Mouse (Mus musculus): ENCODE results near the gene Lrriq4. TPM values are rescaled to one million over a fixed set of nuclear protein-coding genes. Genes with fewer than 3 reads are reported as not detected.
"Not testable (repeated sequence)": the region's sequence is repeated elsewhere in the genome, so short reads cannot be mapped to it uniquely, and the experiment has no call there.

Lrriq4 gene
- polyA plus RNA-seq, 1 experiment from 2014 or later: 0.15 TPM

GRCm38 (mm10) chr3:30683190-30683589, 38.9 kb downstream of the Lrriq4 start:
- no peaks in the 10 kb centered on the region for H3K9me3 ChIP-seq (replicated peaks)
- 17% methylated on average over 6 of the region's 6 CpGs for WGBS

GRCm38 (mm10) chr3:30687216-30687615, 42.9 kb downstream of the Lrriq4 start:
- WGBS: 57% methylated on average over 3 of the region's 3 CpGs
- no peaks in the 10 kb centered on the region for H3K36me3 ChIP-seq

More at GRCm38 (mm10) chr3:30683190-30683589, 38.9 kb downstream of the Lrriq4 start:
- Histone ChIP-seq H3K27ac (ENCODE audit: poor library complexity, severe bottlenecking) (no peak overlapping the region), H3K36me3 (no peaks in the 10 kb centered on the region), H3K4me1 (replicated peaks) (peaks cover 8% of the 10 kb centered on the region; the same call in 1 of the 2 replicates), H3K4me3 (no peak overlapping the region), H3K4me2 (no peak overlapping the region), H3K9ac (no peak overlapping the region), H3K27me3 (replicated peaks) (no peaks in the 10 kb centered on the region)
- ATAC-seq (ENCODE audit: insufficient number of reproducible peaks, low FRiP score): no peak

GRCm38 (mm10) chr3:30690976-30691375, 46.7 kb downstream of the Lrriq4 start:
- H3K4me1 ChIP-seq (replicated peaks): peaks cover 5% of the 10 kb centered on the region; the same call in 1 of the 2 replicates
- H3K9ac ChIP-seq: no peak overlapping the region
- no peak overlapping the region for H3K27ac ChIP-seq (ENCODE audit: poor library complexity, severe bottlenecking)
- no peaks in the 10 kb centered on the region for H3K27me3 ChIP-seq (replicated peaks)
- H3K36me3 ChIP-seq: no peaks in the 10 kb centered on the region
- H3K4me3 ChIP-seq: no peak overlapping the region
- H3K9me3 ChIP-seq (replicated peaks): no peaks in the 10 kb centered on the region
- WGBS: 23% methylated on average over 7 of the region's 7 CpGs
- ATAC-seq (ENCODE audit: insufficient number of reproducible peaks, low FRiP score): no peak
- H3K4me2 ChIP-seq: no peak overlapping the region

More at GRCm38 (mm10) chr3:30687216-30687615, 42.9 kb downstream of the Lrriq4 start:
- no peak overlapping the region for H3K27ac ChIP-seq (ENCODE audit: poor library complexity, severe bottlenecking)
- no peak overlapping the region for H3K4me3 ChIP-seq
- no peaks in the 10 kb centered on the region for H3K27me3 ChIP-seq (replicated peaks)
- no peaks in the 10 kb centered on the region for H3K9me3 ChIP-seq (replicated peaks)
- H3K9ac ChIP-seq: no peak overlapping the region
- no peak overlapping the region for H3K4me2 ChIP-seq
- ATAC-seq (ENCODE audit: insufficient number of reproducible peaks, low FRiP score): no peak
- H3K4me1 ChIP-seq (replicated peaks): peaks cover 8% of the 10 kb centered on the region; the same call in 1 of the 2 replicates

GRCm38 (mm10) chr3:30695661-30696060, 51.4 kb downstream of the Lrriq4 start:
- no peak for ATAC-seq (ENCODE audit: insufficient number of reproducible peaks, low FRiP score)
- WGBS: 93% methylated on average over 2 of the region's 2 CpGs
- Histone ChIP-seq H3K27me3 (replicated peaks) (no peaks in the 10 kb centered on the region), H3K4me1 (replicated peaks) (no peaks in the 10 kb centered on the region), H3K4me2 (no peak overlapping the region), H3K36me3 (no peaks in the 10 kb centered on the region), H3K4me3 (no peak overlapping the region), H3K27ac (ENCODE audit: poor library complexity, severe bottlenecking) (no peak overlapping the region), H3K9me3 (replicated peaks) (no peaks in the 10 kb centered on the region), H3K9ac (no peak overlapping the region)

GRCm38 (mm10) chr3:30696346-30696745, 52.0 kb downstream of the Lrriq4 start:
- Histone ChIP-seq H3K27ac (ENCODE audit: poor library complexity, severe bottlenecking) (no peak overlapping the region), H3K9me3 (replicated peaks) (no peaks in the 10 kb centered on the region), H3K27me3 (replicated peaks) (no peaks in the 10 kb centered on the region), H3K4me3 (no peak overlapping the region), H3K9ac (no peak overlapping the region), H3K36me3 (no peaks in the 10 kb centered on the region), H3K4me2 (no peak overlapping the region), H3K4me1 (replicated peaks) (no peaks in the 10 kb centered on the region)
- ATAC-seq (ENCODE audit: insufficient number of reproducible peaks, low FRiP score): no peak
- WGBS: 13% methylated on average over 2 of the region's 2 CpGs

GRCm38 (mm10) chr3:30697891-30698290, 53.6 kb downstream of the Lrriq4 start:
- no peaks in the 10 kb centered on the region for H3K4me1 ChIP-seq (replicated peaks)
- H3K4me3 ChIP-seq: no peak overlapping the region
- no peak for ATAC-seq (ENCODE audit: insufficient number of reproducible peaks, low FRiP score)
- H3K36me3 ChIP-seq: no peaks in the 10 kb centered on the region
- H3K27ac ChIP-seq (ENCODE audit: poor library complexity, severe bottlenecking): no peak overlapping the region
- H3K4me2 ChIP-seq: no peak overlapping the region
- H3K9ac ChIP-seq: no peak overlapping the region
- no peaks in the 10 kb centered on the region for H3K9me3 ChIP-seq (replicated peaks)
- WGBS: 62% methylated on average over 4 of the region's 4 CpGs
- H3K27me3 ChIP-seq (replicated peaks): no peaks in the 10 kb centered on the region

GRCm38 (mm10) chr3:30699711-30700505, 55.6 kb downstream of the Lrriq4 start, which contains the start of gene Lrrc31:
TSS of gene Lrrc31 (minus strand) at chr3:30699843.
- WGBS: 73% methylated on average over 6 of the region's 6 CpGs

GRCm38 (mm10) chr3:30705977-30706376, 61.7 kb downstream of the Lrriq4 start:
- Histone ChIP-seq H3K9me3 (replicated peaks) (no peaks in the 10 kb centered on the region), H3K27me3 (replicated peaks) (peaks cover 10% of the 10 kb centered on the region; the same call in 1 of the 2 replicates), H3K4me2 (no peak overlapping the region), H3K36me3 (no peaks in the 10 kb centered on the region), H3K4me3 (no peak overlapping the region), H3K4me1 (replicated peaks) (no peaks in the 10 kb centered on the region), H3K9ac (no peak overlapping the region), H3K27ac (ENCODE audit: poor library complexity, severe bottlenecking) (no peak overlapping the region)
- 76% methylated on average over 3 of the region's 3 CpGs for WGBS
- no peak for ATAC-seq (ENCODE audit: insufficient number of reproducible peaks, low FRiP score)

More at GRCm38 (mm10) chr3:30699711-30700505, 55.6 kb downstream of the Lrriq4 start, which contains the start of gene Lrrc31:
- not testable (repeated sequence) for H3K36me3 ChIP-seq; H3K27me3 ChIP-seq (replicated peaks); ATAC-seq (ENCODE audit: insufficient number of reproducible peaks, low FRiP score); H3K4me2 ChIP-seq; H3K4me1 ChIP-seq (replicated peaks); H3K9me3 ChIP-seq (replicated peaks); H3K4me3 ChIP-seq; H3K9ac ChIP-seq; H3K27ac ChIP-seq (ENCODE audit: poor library complexity, severe bottlenecking)

- no peak overlapping the region for H3K4me2 ChIP-seq
- no peak for ATAC-seq (ENCODE audit: insufficient number of reproducible peaks, low FRiP score)
- H3K9ac ChIP-seq: no peak overlapping the region
- peaks cover 10% of the 10 kb centered on the region; the same call in 1 of the 2 replicates for H3K27me3 ChIP-seq (replicated peaks)
- no peaks in the 10 kb centered on the region for H3K9me3 ChIP-seq (replicated peaks)
- H3K4me1 ChIP-seq (replicated peaks): no peaks in the 10 kb centered on the region
- H3K36me3 ChIP-seq: no peaks in the 10 kb centered on the region
- H3K4me3 ChIP-seq: no peak overlapping the region
- no peak overlapping the region for H3K27ac ChIP-seq (ENCODE audit: poor library complexity, severe bottlenecking)
- 45% methylated on average over 4 of the region's 4 CpGs for WGBS
Measured at GRCm38 (mm10) chr3:30706614-30707276, 62.4 kb downstream of the Lrriq4 start.

GRCm38 (mm10) chr3:30710191-30710590, 65.9 kb downstream of the Lrriq4 start:
- no peak for ATAC-seq (ENCODE audit: insufficient number of reproducible peaks, low FRiP score)
- no peak overlapping the region for H3K4me2 ChIP-seq
- no peak overlapping the region for H3K27ac ChIP-seq (ENCODE audit: poor library complexity, severe bottlenecking)
- H3K9me3 ChIP-seq (replicated peaks): no peaks in the 10 kb centered on the region
- 75% methylated on average over 6 of the region's 6 CpGs for WGBS
- H3K36me3 ChIP-seq: no peaks in the 10 kb centered on the region
- peaks cover 3% of the 10 kb centered on the region; the same call in 1 of the 2 replicates for H3K27me3 ChIP-seq (replicated peaks)
- H3K4me1 ChIP-seq (replicated peaks): no peaks in the 10 kb centered on the region
- no peak overlapping the region for H3K9ac ChIP-seq
- no peak overlapping the region for H3K4me3 ChIP-seq

- 81% methylated on average over 1 of the region's 1 CpGs for WGBS
- no peak for ATAC-seq (ENCODE audit: insufficient number of reproducible peaks, low FRiP score)
Measured at GRCm38 (mm10) chr3:30713334-30713733, 69.0 kb downstream of the Lrriq4 start.

More at GRCm38 (mm10) chr3:30713334-30713733, 69.0 kb downstream of the Lrriq4 start:
- Histone ChIP-seq H3K4me2 (no peak overlapping the region), H3K4me1 (replicated peaks) (no peaks in the 10 kb centered on the region), H3K27me3 (replicated peaks) (no peaks in the 10 kb centered on the region; the same call in 1 of the 2 replicates), H3K9me3 (replicated peaks) (no peaks in the 10 kb centered on the region), H3K4me3 (no peak overlapping the region), H3K36me3 (no peaks in the 10 kb centered on the region), H3K9ac (no peak overlapping the region), H3K27ac (ENCODE audit: poor library complexity, severe bottlenecking) (no peak overlapping the region)
